Mouse (Mus musculus): Measurements from ENCODE around the gene Wbp2nl.

GRCm38 (mm10) chr15:82298764-82299561 lies at the start of gene Wbp2nl:
- TF ChIP-seq POLR2A (IDR thresholded peaks at IDR 0.05; ENCODE audit: borderline replicate concordance, extremely low read depth, insufficient read depth, insufficient read length, poor library complexity, severe bottlenecking) (no peak), CTCF (IDR thresholded peaks at IDR 0.05; ENCODE audit: borderline replicate concordance, extremely low read depth, insufficient read depth, insufficient read length) (no peak)
